Mouse (Mus musculus) testis, adult 2 months (tissue): ENCODE measurements around the gene Pax8.

Source experiments
- CTCF ChIP-seq: fragments of 200-500 bp; IDR thresholded peaks from 2 replicates; pipeline ENCODE4 v1.5.1; 2012; ENCODE audit warnings: low read depth, mild to moderate bottlenecking, inconsistent platforms, low read length, moderate library complexity; ENCODE audit not compliant: control insufficient read depth, insufficient read depth, insufficient replicate concordance
- POLR2A ChIP-seq: fragments of 200-500 bp; IDR thresholded peaks from 2 replicates; pipeline ENCODE4 v1.6.1; 2012; ENCODE audit warnings: low read depth, mild to moderate bottlenecking, inconsistent platforms, low read length, moderate library complexity; ENCODE audit not compliant: control insufficient read depth

DNA sequence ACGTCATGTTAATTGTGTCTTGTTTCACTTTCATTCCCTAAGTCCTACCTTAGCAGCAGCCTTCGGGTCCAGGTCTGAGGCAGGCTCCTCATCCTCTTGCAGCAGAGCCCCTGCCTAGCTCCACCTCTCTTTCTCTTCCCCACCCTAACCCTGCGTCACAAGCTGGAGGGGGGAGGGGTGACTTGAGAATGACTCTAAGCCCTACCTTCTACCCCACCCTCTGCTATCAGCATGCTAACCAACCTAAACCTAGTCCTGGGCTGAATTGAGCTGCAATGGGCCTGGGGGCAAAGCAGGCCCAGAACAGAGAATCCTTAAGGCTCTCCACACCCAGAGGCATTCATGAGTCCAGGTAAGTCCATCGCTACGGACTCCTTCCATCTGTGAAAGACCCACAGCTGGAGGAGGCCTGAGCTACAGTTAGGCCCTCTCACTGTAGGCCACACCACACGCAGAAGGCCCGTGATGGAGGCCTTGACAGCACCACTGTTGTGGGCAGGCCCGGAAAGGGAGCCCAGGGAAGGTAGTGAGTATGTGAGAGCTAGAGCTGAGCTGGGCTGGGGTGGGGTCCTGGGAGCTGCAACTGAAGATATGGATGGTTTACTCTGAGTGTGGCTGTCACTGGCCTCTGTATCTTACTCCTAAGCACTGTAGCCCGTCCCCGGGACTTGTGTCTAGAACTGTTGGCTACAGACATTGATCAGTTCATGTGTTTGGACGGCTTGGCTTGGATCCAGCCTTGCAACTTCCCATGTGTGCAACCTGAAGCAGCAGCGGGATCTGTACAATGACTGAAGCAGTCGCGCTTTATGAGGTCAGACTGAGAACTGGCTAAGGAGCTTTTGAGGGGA, 90.1 kb downstream of the Pax8 start:
- TF ChIP-seq POLR2A, result no peak
- no peak for TF ChIP-seq CTCF
